Mouse (Mus musculus) heart, postnatal 0 days (tissue): ENCODE results near the gene Wbp11.

ENCODE experiments used
- CTCF ChIP-seq: IDR thresholded peaks from 2 replicates; pipeline ENCODE4 v1.5.1; 2016; ENCODE audit warnings: antibody characterized with exemption, control low read depth, low read depth
- EP300 ChIP-seq: IDR thresholded peaks from 2 replicates; pipeline ENCODE4 v1.6.1; 2016; ENCODE audit warnings: antibody characterized with exemption, low read depth

- no peak for TF ChIP-seq CTCF
- no peak for TF ChIP-seq EP300
Observed at GRCm38 (mm10) chr6:136809673-136810072, 18.4 kb downstream of the Wbp11 start.
